Mouse (Mus musculus) intestine, embryonic 14.5 days (tissue): ENCODE data around the gene Glis1. TPM values are rescaled to one million over a fixed set of nuclear protein-coding genes. Genes with fewer than 3 reads are reported as not detected.

ENCODE experiments used
- ATAC-seq: fragments of 200-750 bp; cut with Nextera tagmentation; replicated peaks from 2 replicates; pipeline ENCODE4 v1.8.0; 2017; ENCODE audit warnings: low read depth, moderate number of reproducible peaks, moderate TSS enrichment, moderate library complexity; ENCODE audit not compliant: low FRiP score, low TSS enrichment
- DNase-seq: peaks from one replicate; pipeline ENCODE4 v3.0.0-alpha.2; 2018; ENCODE audit warnings: low spot score
- H3K27ac ChIP-seq: fragments of 300-500 bp; sonication (generic); 2 replicates; pipeline ENCODE4 v1.5.1; 2014; ENCODE audit warnings: low read depth, mild to moderate bottlenecking, control low read depth
- H3K27me3 ChIP-seq: fragments of 300-500 bp; sonication (generic); replicated peaks from 2 replicates; pipeline ENCODE4 v1.6.1; 2014; ENCODE audit warnings: low read length, control low read depth; ENCODE audit not compliant: control insufficient read depth, insufficient read depth
- H3K36me3 ChIP-seq: fragments of 300-500 bp; sonication (generic); 2 replicates; pipeline ENCODE4 v1.6.1; 2014; ENCODE audit warnings: low read length, control low read depth; ENCODE audit not compliant: control insufficient read depth, insufficient read depth
- H3K4me1 ChIP-seq: fragments of 300-500 bp; sonication (generic); replicated peaks from 2 replicates; pipeline ENCODE4 v1.6.1; 2014; ENCODE audit warnings: low read length, control low read depth, mixed read lengths; ENCODE audit not compliant: control insufficient read depth, insufficient read depth
- H3K4me2 ChIP-seq: fragments of 300-500 bp; sonication (generic); 2 replicates; pipeline ENCODE4 v1.6.1; 2014; ENCODE audit warnings: low read length
- H3K4me3 ChIP-seq: fragments of 300-500 bp; sonication (generic); 2 replicates; pipeline ENCODE4 v1.5.1; 2014; ENCODE audit warnings: low read depth, low read length, control low read depth, mixed read lengths
- H3K9ac ChIP-seq: fragments of 300-500 bp; sonication (generic); 2 replicates; pipeline ENCODE4 v1.6.1; 2014; ENCODE audit warnings: mild to moderate bottlenecking, low read length
- H3K9me3 ChIP-seq: fragments of 300-500 bp; sonication (generic); 2 replicates; pipeline ENCODE4 v1.6.1; 2016; ENCODE audit warnings: low read length, control low read depth; ENCODE audit not compliant: control insufficient read depth
- WGBS: fragments of 180-500 bp; shearing (Covaris S2); extraction: QIAGEN DNeasy Blood & Tissue Kit; methylation state at CpG from one replicate; pipeline ENCODE4 v1.1.7; 2014; 5-methylcytosine and 5-hydroxymethylcytosine counted together
- polyA plus RNA-seq: library from polyadenylated mRNA; unstranded; fragments of >200 nt; fragmentation: Nextera tagmentation; extraction: Ambion mirVana; gene quantifications from 2 replicates; pipeline ENCODE4 v1.2.1, GENCODE M21; 2014

Glis1 gene
- polyA plus RNA-seq, 1 experiment from 2014 or later = 0.43 TPM

GRCm38 (mm10) chr4:107483556-107484220 is 49.3 kb downstream of the Glis1 start:
- no peaks in the 10 kb centered on the region for H3K9me3 ChIP-seq
- H3K9ac ChIP-seq = no peak overlapping the region
- H3K4me3 ChIP-seq = no peak overlapping the region
- DNase-seq = no peak
- H3K4me1 ChIP-seq = peaks cover 13% of the 10 kb centered on the region; the same call in 1 of the 2 replicates
- no peak overlapping the region for H3K27ac ChIP-seq
- 91% methylated on average over 20 of the region's 20 CpGs for WGBS
- H3K36me3 ChIP-seq = no peaks in the 10 kb centered on the region
- H3K27me3 ChIP-seq = no peaks in the 10 kb centered on the region
- no peak for ATAC-seq
- no peak overlapping the region for H3K4me2 ChIP-seq

- Histone ChIP-seq H3K27ac (no peak overlapping the region), H3K27me3 (no peaks in the 10 kb centered on the region), H3K4me1 (peaks cover 14% of the 10 kb centered on the region; the same call in 1 of the 2 replicates), H3K9ac (no peak overlapping the region), H3K4me3 (no peak overlapping the region), H3K4me2 (no peak overlapping the region), H3K9me3 (no peaks in the 10 kb centered on the region), H3K36me3 (no peaks in the 10 kb centered on the region)
- DNase-seq (no peak), ATAC-seq (no peak)
- WGBS = 91% methylated on average over 4 of the region's 4 CpGs
Measured at GRCm38 (mm10) chr4:107484221-107484575, 49.8 kb downstream of the Glis1 start.

- no peak for DNase-seq
- no peak overlapping the region for H3K4me2 ChIP-seq
- no peaks in the 10 kb centered on the region for H3K36me3 ChIP-seq
- no peaks in the 10 kb centered on the region for H3K27me3 ChIP-seq
- no peak overlapping the region for H3K4me3 ChIP-seq
- H3K4me1 ChIP-seq = peaks cover 8% of the 10 kb centered on the region; the same call in 1 of the 2 replicates
- no peak overlapping the region for H3K9ac ChIP-seq
- WGBS = 66% methylated on average over 5 of the region's 5 CpGs
- H3K27ac ChIP-seq = no peak overlapping the region
- no peak for ATAC-seq
- H3K9me3 ChIP-seq = no peaks in the 10 kb centered on the region
Measured at GRCm38 (mm10) chr4:107485903-107486302, 51.5 kb downstream of the Glis1 start.

- no peaks in the 10 kb centered on the region for H3K27me3 ChIP-seq
- no peak overlapping the region for H3K4me3 ChIP-seq
- WGBS = 80% methylated on average over 20 of the region's 20 CpGs
- 0 out of 2 replicates have a peak, but pooled peaks cover 4% of the 10 kb centered on the region for H3K4me1 ChIP-seq
- no peaks in the 10 kb centered on the region for H3K9me3 ChIP-seq
- H3K36me3 ChIP-seq = no peaks in the 10 kb centered on the region
- no peak for DNase-seq
- H3K9ac ChIP-seq = no peak overlapping the region
- ATAC-seq = no peak
- no peak overlapping the region for H3K4me2 ChIP-seq
- no peak overlapping the region for H3K27ac ChIP-seq
Measured at GRCm38 (mm10) chr4:107489121-107489840, 54.9 kb downstream of the Glis1 start.

GRCm38 (mm10) chr4:107492991-107493390 is 58.6 kb downstream of the Glis1 start:
- no peaks in the 10 kb centered on the region for H3K36me3 ChIP-seq
- 32% methylated on average over 5 of the region's 5 CpGs for WGBS

GRCm38 (mm10) chr4:107495751-107496430 is 61.5 kb downstream of the Glis1 start:
- Histone ChIP-seq H3K9ac (no peak overlapping the region), H3K4me1 (no peaks in the 10 kb centered on the region), H3K4me3 (no peak overlapping the region), H3K27me3 (no peaks in the 10 kb centered on the region), H3K9me3 (no peaks in the 10 kb centered on the region), H3K4me2 (no peak overlapping the region), H3K36me3 (no peaks in the 10 kb centered on the region), H3K27ac (no peak overlapping the region)
- DNase-seq (no peak), ATAC-seq (no peak)
- WGBS = 74% methylated on average over 9 of the region's 9 CpGs

More at GRCm38 (mm10) chr4:107492991-107493390, 58.6 kb downstream of the Glis1 start:
- Histone ChIP-seq H3K9ac (no peak overlapping the region), H3K4me3 (no peak overlapping the region), H3K27me3 (no peaks in the 10 kb centered on the region), H3K4me2 (no peak overlapping the region), H3K4me1 (0 out of 2 replicates have a peak, but pooled peaks cover 4% of the 10 kb centered on the region), H3K9me3 (no peaks in the 10 kb centered on the region), H3K27ac (no peak overlapping the region)
- DNase-seq (no peak), ATAC-seq (no peak)

- Histone ChIP-seq H3K27me3 (no peaks in the 10 kb centered on the region), H3K4me1 (peaks cover 5% of the 10 kb centered on the region), H3K36me3 (no peaks in the 10 kb centered on the region), H3K9ac (no peak overlapping the region), H3K9me3 (no peaks in the 10 kb centered on the region), H3K4me3 (no peak overlapping the region), H3K27ac (no peak overlapping the region), H3K4me2 (no peak overlapping the region)
- no peak for ATAC-seq
- 81% methylated on average over 18 of the region's 18 CpGs for WGBS
- DNase-seq = no peak
Measured at GRCm38 (mm10) chr4:107497430-107497935, 63.1 kb downstream of the Glis1 start.

- Histone ChIP-seq H3K4me3 (no peak overlapping the region), H3K4me2 (no peak overlapping the region), H3K4me1 (peaks cover 10% of the 10 kb centered on the region), H3K27ac (peak overlapping the region; percentile 54; the same call in 1 of the 2 replicates), H3K9ac (no peak overlapping the region), H3K36me3 (no peaks in the 10 kb centered on the region), H3K9me3 (no peaks in the 10 kb centered on the region), H3K27me3 (no peaks in the 10 kb centered on the region)
- ATAC-seq (no peak), DNase-seq (no peak)
- WGBS = 41% methylated on average over 10 of the region's 10 CpGs
Measured at GRCm38 (mm10) chr4:107502601-107503051, 68.2 kb downstream of the Glis1 start.
